Mouse (Mus musculus) embryonic facial prominence, embryonic 15.5 days (tissue): ENCODE results near the gene Atf1. TPM values are rescaled to one million over a fixed set of nuclear protein-coding genes. Genes with fewer than 3 reads are reported as not detected.
"Not testable (repeated sequence)": the region's sequence is repeated elsewhere in the genome, so short reads cannot be mapped to it uniquely, and the experiment has no call there.

Source experiments
- ATAC-seq: fragments of 200-750 bp; cut with Nextera tagmentation; 2 replicates; pipeline ENCODE4 v1.8.0; 2017; ENCODE audit warnings: low read depth, moderate TSS enrichment; ENCODE audit not compliant: insufficient number of reproducible peaks, low FRiP score, low TSS enrichment
- H3K27ac ChIP-seq: fragments of 300-500 bp; sonication (generic); replicated peaks from 2 replicates; pipeline ENCODE4 v1.5.1; 2015; ENCODE audit warnings: mild to moderate bottlenecking, inconsistent platforms
- H3K27me3 ChIP-seq: fragments of 300-500 bp; sonication (generic); 2 replicates; pipeline ENCODE4 v1.6.1; 2015; ENCODE audit warnings: inconsistent platforms
- H3K36me3 ChIP-seq: fragments of 300-500 bp; sonication (generic); 2 replicates; pipeline ENCODE4 v1.6.1; 2015; ENCODE audit warnings: mild to moderate bottlenecking, inconsistent platforms
- H3K4me1 ChIP-seq: fragments of 300-500 bp; sonication (generic); 2 replicates; pipeline ENCODE4 v1.6.1; 2015; ENCODE audit warnings: inconsistent platforms
- H3K4me2 ChIP-seq: fragments of 300-500 bp; sonication (generic); replicated peaks from 2 replicates; pipeline ENCODE4 v1.6.1; 2015; ENCODE audit warnings: mild to moderate bottlenecking, inconsistent platforms
- H3K4me3 ChIP-seq: fragments of 300-500 bp; sonication (generic); replicated peaks from 2 replicates; pipeline ENCODE4 v1.5.1; 2015; ENCODE audit warnings: mild to moderate bottlenecking, inconsistent platforms
- H3K9ac ChIP-seq: fragments of 300-500 bp; sonication (generic); 2 replicates; pipeline ENCODE4 v1.6.1; 2015; ENCODE audit warnings: inconsistent platforms
- H3K9me3 ChIP-seq: fragments of 300-500 bp; sonication (generic); replicated peaks from 2 replicates; pipeline ENCODE4 v1.6.1; 2016; ENCODE audit warnings: inconsistent platforms
- WGBS: fragments of 180-500 bp; shearing (Covaris S2); methylation state at CpG from one replicate; pipeline ENCODE4 v1.1.7; 2015; 5-methylcytosine and 5-hydroxymethylcytosine counted together
- polyA plus RNA-seq: library from polyadenylated mRNA; unstranded; fragments of >200 nt; fragmentation: Nextera tagmentation; extraction: Ambion mirVana; gene quantifications from 2 replicates; pipeline ENCODE4 v1.2.1, GENCODE M21; 2015

The Atf1 gene
- polyA plus RNA-seq, 1 experiment from 2014 or later: 43.9 TPM

DNA sequence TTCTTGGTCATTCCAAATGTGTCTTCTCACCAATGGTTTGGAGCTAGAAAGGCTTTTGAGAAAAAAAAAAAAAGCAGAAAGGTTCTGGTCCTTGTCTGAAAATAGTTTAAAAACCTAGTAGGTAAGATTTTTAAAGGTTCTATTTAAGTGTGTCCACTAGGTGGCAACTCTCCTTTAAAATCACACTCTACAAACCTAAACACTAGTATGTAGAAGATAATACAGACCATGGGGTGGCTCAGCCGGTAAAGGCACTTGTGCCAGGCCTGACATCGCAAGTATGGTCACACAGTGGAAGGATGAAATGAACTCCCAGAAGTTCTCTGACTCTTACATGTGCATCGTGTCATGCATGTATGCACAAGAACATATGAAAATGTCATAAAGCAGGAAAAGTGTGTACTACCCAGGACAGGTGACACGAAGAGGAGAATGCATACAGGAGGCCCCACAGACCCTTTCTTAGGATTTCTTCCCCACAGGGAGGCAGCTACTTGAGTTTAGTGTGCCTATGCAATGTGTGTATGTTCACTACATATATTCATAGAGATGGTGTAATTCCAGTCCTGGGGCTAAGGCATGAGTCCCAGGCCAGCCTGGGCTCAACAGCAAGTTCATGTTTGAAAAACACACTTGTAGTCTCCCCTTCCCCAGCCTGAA is 35.8 kb downstream of the Atf1 start:
- no peaks in the 10 kb centered on the region for H3K27me3 ChIP-seq
- no peak overlapping the region for H3K9ac ChIP-seq
- 24% methylated on average over 4 of the region's 4 CpGs for whole genome bisulfite sequencing
- H3K4me3 ChIP-seq: no peak overlapping the region
- H3K27ac ChIP-seq: no peak overlapping the region
- H3K4me2 ChIP-seq: no peak overlapping the region
- no peaks in the 10 kb centered on the region for H3K4me1 ChIP-seq
- H3K9me3 ChIP-seq: no peaks in the 10 kb centered on the region
- peaks cover 19% of the 10 kb centered on the region for H3K36me3 ChIP-seq
- ATAC-seq: no peak

DNA sequence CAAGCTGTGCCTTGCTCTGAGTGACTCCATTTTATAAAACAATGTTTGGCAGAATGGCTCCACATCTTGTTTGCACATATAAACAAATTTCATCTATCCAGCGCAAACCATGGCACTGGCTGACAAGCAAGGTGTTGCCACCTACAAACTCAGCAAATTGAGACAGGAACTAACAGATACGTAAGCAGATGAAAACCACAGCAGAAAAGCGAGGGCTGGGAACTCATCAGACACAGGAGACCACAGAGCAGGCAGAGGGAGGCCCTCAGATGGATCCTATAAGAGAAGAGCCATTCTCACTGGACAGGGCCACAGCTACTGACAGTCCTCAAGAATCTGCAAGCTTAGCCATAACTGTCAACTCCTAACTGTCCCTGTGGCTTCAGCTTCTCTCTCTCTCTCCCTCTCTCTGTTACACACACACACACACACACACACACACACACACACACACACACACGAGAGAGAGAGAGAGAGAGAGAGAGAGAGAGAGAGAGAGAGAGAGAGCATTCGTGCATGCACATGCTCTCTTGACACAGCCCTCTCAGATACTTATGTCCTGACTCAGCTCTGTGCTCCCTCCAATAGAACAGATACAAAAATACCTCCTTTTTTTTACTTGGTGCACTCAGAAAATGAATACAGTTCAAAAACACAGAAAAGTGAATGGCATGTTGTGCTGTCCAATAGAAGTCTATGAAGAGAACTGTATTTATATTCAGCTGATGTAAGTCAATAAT is 38.1 kb downstream of the Atf1 start:
- Histone ChIP-seq H3K36me3 (peaks cover 7% of the 10 kb centered on the region; the same call in 1 of the 2 replicates), H3K4me2 (no peak overlapping the region), H3K4me3 (no peak overlapping the region), H3K9ac (no peak overlapping the region), H3K9me3 (no peaks in the 10 kb centered on the region), H3K27me3 (no peaks in the 10 kb centered on the region), H3K4me1 (no peaks in the 10 kb centered on the region), H3K27ac (no peak overlapping the region)
- ATAC-seq: no peak
- WGBS: 71% methylated on average over 4 of the region's 5 CpGs

- Histone ChIP-seq H3K9ac (no peak overlapping the region), H3K9me3 (no peaks in the 10 kb centered on the region), H3K27ac (no peak overlapping the region), H3K4me2 (no peak overlapping the region), H3K4me1 (no peaks in the 10 kb centered on the region), H3K27me3 (no peaks in the 10 kb centered on the region), H3K4me3 (no peak overlapping the region), H3K36me3 (no peaks in the 10 kb centered on the region)
- WGBS: 58% methylated on average over 2 of the region's 2 CpGs
- no peak for ATAC-seq
These were observed 41.3 kb downstream of the Atf1 start for GRCm38 (mm10) chr15:100268916-100269315.

DNA sequence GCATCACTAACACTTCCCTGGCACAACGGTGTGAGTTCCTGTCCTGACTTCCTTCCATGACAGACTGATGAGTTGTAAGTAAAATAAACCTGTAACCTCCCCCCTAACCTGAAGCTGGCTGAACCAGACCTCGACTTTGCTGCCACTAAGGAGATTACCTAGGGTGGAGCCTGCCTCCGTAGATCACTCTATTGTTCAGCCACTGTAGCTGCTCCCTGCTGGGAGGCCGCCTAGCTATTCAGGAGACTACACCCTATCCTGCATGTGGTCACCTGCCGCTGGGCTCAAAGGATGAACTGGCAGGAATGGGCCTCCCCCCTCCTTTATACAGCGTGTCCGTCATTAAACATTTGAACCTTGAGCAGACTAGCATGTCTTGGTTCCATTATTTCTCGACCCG is 42.2 kb downstream of the Atf1 start:
- no peak for ATAC-seq
- Histone ChIP-seq H3K36me3 (no peaks in the 10 kb centered on the region), H3K4me3 (no peak overlapping the region), H3K9ac (no peak overlapping the region), H3K4me1 (no peaks in the 10 kb centered on the region), H3K27me3 (no peaks in the 10 kb centered on the region), H3K9me3 (no peaks in the 10 kb centered on the region), H3K27ac (no peak overlapping the region), H3K4me2 (no peak overlapping the region)
- 22% methylated on average over 9 of the region's 9 CpGs for WGBS

DNA sequence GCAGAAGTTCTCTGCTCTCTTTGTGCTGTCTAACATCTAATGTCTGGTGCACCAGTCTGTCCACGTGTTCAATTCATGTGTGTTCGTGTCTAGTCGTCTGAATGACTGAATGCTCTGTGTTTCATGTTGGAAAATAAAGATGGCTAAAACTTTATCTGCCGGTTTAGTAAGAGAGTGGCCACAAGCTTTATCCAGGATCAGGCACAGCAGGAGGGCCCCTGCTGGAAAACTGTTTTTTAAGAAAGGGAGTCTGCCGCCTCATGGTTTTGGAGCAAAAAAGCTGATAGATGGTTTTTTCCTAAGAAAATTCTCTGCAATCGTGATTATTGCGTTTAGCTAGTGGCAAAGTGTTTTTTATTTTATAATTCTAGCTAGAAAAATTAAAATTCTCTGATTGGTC is 43.0 kb downstream of the Atf1 start:
- not testable (repeated sequence) for H3K27me3 ChIP-seq, H3K4me1 ChIP-seq, H3K36me3 ChIP-seq, H3K9ac ChIP-seq, H3K4me2 ChIP-seq, H3K27ac ChIP-seq, H3K4me3 ChIP-seq, ATAC-seq, H3K9me3 ChIP-seq
- WGBS: 35% methylated on average over 7 of the region's 7 CpGs

- no peak overlapping the region for H3K4me2 ChIP-seq
- H3K9ac ChIP-seq: no peak overlapping the region
- WGBS: 65% methylated on average over 14 of the region's 14 CpGs
- no peaks in the 10 kb centered on the region for H3K4me1 ChIP-seq
- no peaks in the 10 kb centered on the region for H3K36me3 ChIP-seq
- no peak for ATAC-seq
- H3K27ac ChIP-seq: no peak overlapping the region
- H3K27me3 ChIP-seq: no peaks in the 10 kb centered on the region
- H3K9me3 ChIP-seq: no peaks in the 10 kb centered on the region
- no peak overlapping the region for H3K4me3 ChIP-seq
These were observed 43.8 kb downstream of the Atf1 start for GRCm38 (mm10) chr15:100271411-100271810.

DNA sequence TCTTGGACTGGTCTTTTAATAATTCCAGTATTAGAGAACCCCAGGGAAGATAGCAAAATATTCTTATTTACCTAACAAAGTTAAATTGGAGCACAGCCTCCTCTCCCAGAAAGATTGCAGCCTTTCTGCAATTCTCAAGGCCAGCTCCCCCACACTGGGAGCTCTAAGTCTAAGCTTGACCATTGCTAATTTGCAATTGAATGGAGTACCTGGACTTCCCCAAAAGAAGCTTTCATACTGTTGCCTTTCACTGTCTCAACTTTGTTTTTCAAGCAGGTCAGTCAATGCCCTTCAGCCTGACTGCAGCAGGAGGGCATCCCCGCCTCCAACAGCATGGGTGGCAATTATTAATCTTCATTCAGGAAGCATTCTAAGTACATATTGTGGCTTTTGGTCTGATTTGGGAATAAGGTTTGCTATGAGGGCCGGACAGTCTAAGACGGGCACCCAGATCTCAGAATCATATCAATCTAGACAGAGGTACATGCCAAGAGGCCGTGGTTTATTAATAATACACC is 46.2 kb downstream of the Atf1 start:
- not testable (repeated sequence) for ATAC-seq, H3K9ac ChIP-seq, H3K27me3 ChIP-seq, H3K27ac ChIP-seq, H3K4me2 ChIP-seq, H3K36me3 ChIP-seq, H3K9me3 ChIP-seq, H3K4me1 ChIP-seq, H3K4me3 ChIP-seq
- WGBS: 90% methylated on average over 4 of the region's 4 CpGs

GRCm38 (mm10) chr15:100274790-100275559 is 47.4 kb downstream of the Atf1 start:
- Histone ChIP-seq H3K36me3 (no peaks in the 10 kb centered on the region), H3K9me3 (no peaks in the 10 kb centered on the region), H3K4me1 (no peaks in the 10 kb centered on the region), H3K4me2 (no peak overlapping the region), H3K4me3 (no peak overlapping the region), H3K9ac (no peak overlapping the region), H3K27ac (no peak overlapping the region), H3K27me3 (no peaks in the 10 kb centered on the region)
- ATAC-seq: no peak
- WGBS: 90% methylated on average over 7 of the region's 7 CpGs

DNA sequence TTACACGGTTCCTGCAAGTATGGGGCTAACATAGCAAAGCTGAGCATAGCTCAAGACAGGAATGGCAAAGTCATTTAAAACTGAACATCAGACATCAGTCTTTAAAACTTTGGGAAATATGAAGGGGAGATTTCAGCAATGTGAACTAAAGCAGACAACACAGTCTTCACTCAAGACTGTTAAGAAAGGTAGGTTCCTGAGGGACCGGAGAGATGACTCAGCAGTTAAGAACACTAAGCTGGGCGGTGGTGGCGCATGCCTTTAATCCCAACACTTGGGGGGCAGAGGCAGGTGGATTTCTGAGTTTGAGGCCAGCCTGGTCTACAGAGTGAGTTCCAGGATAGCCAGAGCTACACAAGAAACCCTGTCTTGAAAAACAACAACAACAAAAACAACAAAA is 48.8 kb downstream of the Atf1 start:
- no peak overlapping the region for H3K4me3 ChIP-seq
- H3K27me3 ChIP-seq: no peaks in the 10 kb centered on the region
- no peak overlapping the region for H3K9ac ChIP-seq
- no peak overlapping the region for H3K27ac ChIP-seq
- ATAC-seq: no peak
- WGBS: 95% methylated on average over 4 of the region's 4 CpGs
- H3K4me2 ChIP-seq: no peak overlapping the region
- no peaks in the 10 kb centered on the region for H3K36me3 ChIP-seq
- H3K4me1 ChIP-seq: no peaks in the 10 kb centered on the region
- H3K9me3 ChIP-seq: no peaks in the 10 kb centered on the region

GRCm38 (mm10) chr15:100277586-100277985 is 50.0 kb downstream of the Atf1 start:
- WGBS: 80% methylated on average over 3 of the region's 3 CpGs

GRCm38 (mm10) chr15:100280626-100281025 is 53.0 kb downstream of the Atf1 start, which contains the start of gene Tmprss12:
Gene Tmprss12, plus strand, starts transcription at chr15:100280837.
- 98% methylated on average over 20 of the region's 20 CpGs for WGBS
- Histone ChIP-seq H3K4me1 (no peaks in the 10 kb centered on the region), H3K9me3 (no peaks in the 10 kb centered on the region), H3K27ac (no peak within 1 kb of the TSS), H3K36me3 (no peaks in the 10 kb centered on the region), H3K27me3 (no peaks in the 10 kb centered on the region), H3K9ac (no peak within 1 kb of the TSS), H3K4me2 (no peak within 1 kb of the TSS), H3K4me3 (no peak within 1 kb of the TSS)
- ATAC-seq: no peak

More at GRCm38 (mm10) chr15:100277586-100277985, 50.0 kb downstream of the Atf1 start:
- H3K9me3 ChIP-seq: no peaks in the 10 kb centered on the region
- H3K4me1 ChIP-seq: no peaks in the 10 kb centered on the region
- no peaks in the 10 kb centered on the region for H3K27me3 ChIP-seq
- H3K36me3 ChIP-seq: no peaks in the 10 kb centered on the region
- no peak overlapping the region for H3K27ac ChIP-seq
- no peak for ATAC-seq
- no peak overlapping the region for H3K4me2 ChIP-seq
- no peak overlapping the region for H3K4me3 ChIP-seq
- H3K9ac ChIP-seq: no peak overlapping the region
